Mouse (Mus musculus) hindbrain, postnatal 0 days (tissue): ENCODE data around the gene Pnp. TPM values are rescaled to one million over a fixed set of nuclear protein-coding genes. Genes with fewer than 3 reads are reported as not detected.
"Not testable (repeated sequence)": the region's sequence is repeated elsewhere in the genome, so short reads cannot be mapped to it uniquely, and the experiment has no call there.

ENCODE experiments used
- ATAC-seq: fragments of 200-750 bp; cut with Nextera tagmentation; 2 replicates; pipeline ENCODE4 v1.8.0; 2017; ENCODE audit warnings: mild to moderate bottlenecking, moderate TSS enrichment, moderate library complexity
- DNase-seq: peaks from one replicate; pipeline ENCODE4 v3.0.0-alpha.2; 2015; ENCODE audit warnings: low spot score
- H3K27ac ChIP-seq: fragments of 300-500 bp; sonication (generic); 2 replicates; pipeline ENCODE4 v1.5.1; 2014; ENCODE audit warnings: mild to moderate bottlenecking
- H3K27me3 ChIP-seq: fragments of 300-500 bp; sonication (generic); 2 replicates; pipeline ENCODE4 v1.6.1; 2014; ENCODE audit warnings: low read length, mixed read lengths; ENCODE audit not compliant: insufficient read depth
- H3K36me3 ChIP-seq: fragments of 300-500 bp; sonication (generic); 2 replicates; pipeline ENCODE4 v1.6.1; 2014; ENCODE audit warnings: low read length, mixed read lengths; ENCODE audit not compliant: insufficient read depth
- H3K4me1 ChIP-seq: fragments of 300-500 bp; sonication (generic); 2 replicates; pipeline ENCODE4 v1.6.1; 2014; ENCODE audit warnings: antibody characterized with exemption, low read length, mixed read lengths; ENCODE audit not compliant: insufficient read depth
- H3K4me2 ChIP-seq: fragments of 300-500 bp; sonication (generic); 2 replicates; pipeline ENCODE4 v1.6.1; 2014; ENCODE audit warnings: low read depth, mild to moderate bottlenecking, low read length, moderate library complexity, mixed read lengths
- H3K4me3 ChIP-seq: fragments of 300-500 bp; sonication (generic); 2 replicates; pipeline ENCODE4 v1.5.1; 2014; ENCODE audit warnings: low read length
- H3K9ac ChIP-seq: fragments of 300-500 bp; sonication (generic); replicated peaks from 2 replicates; pipeline ENCODE4 v1.6.1; 2014; ENCODE audit warnings: mild to moderate bottlenecking, low read length, moderate library complexity, mixed read lengths
- H3K9me3 ChIP-seq: fragments of 300-500 bp; sonication (generic); 2 replicates; pipeline ENCODE4 v1.6.1; 2016; ENCODE audit warnings: low read length, mixed read lengths
- CTCF ChIP-seq: IDR thresholded peaks from 2 replicates; pipeline ENCODE4 v1.5.1; 2016; ENCODE audit warnings: antibody characterized with exemption, control low read depth, low read depth
- WGBS: fragments of 180-500 bp; shearing (Covaris S2); extraction: QIAGEN DNeasy Blood & Tissue Kit; methylation state at CpG from one replicate; pipeline ENCODE4 v1.1.7; 2014; 5-methylcytosine and 5-hydroxymethylcytosine counted together
- polyA plus RNA-seq: library from polyadenylated mRNA; unstranded; fragments of >200 nt; fragmentation: Nextera tagmentation; extraction: Ambion mirVana; gene quantifications from 2 replicates; pipeline ENCODE4 v1.2.1, GENCODE M21; 2015
- total RNA-seq: library from RNA; depleted of rRNA; stranded (reverse); fragments of >200 nt; gene quantifications from 2 replicates; pipeline ENCODE4 v1.2.3, GENCODE M21; 2014

Gene Pnp
- total and polyA plus RNA-seq, 2 experiments from 2014 or later, result 16.7 to 17.5 TPM

- WGBS, result 65% methylated on average over 5 of the region's 5 CpGs
- H3K9ac ChIP-seq, result no peak overlapping the region
- ATAC-seq, result no peak
These were observed 44.1 kb downstream of the Pnp start for GRCm38 (mm10) chr14:50975001-50975400.

DNA sequence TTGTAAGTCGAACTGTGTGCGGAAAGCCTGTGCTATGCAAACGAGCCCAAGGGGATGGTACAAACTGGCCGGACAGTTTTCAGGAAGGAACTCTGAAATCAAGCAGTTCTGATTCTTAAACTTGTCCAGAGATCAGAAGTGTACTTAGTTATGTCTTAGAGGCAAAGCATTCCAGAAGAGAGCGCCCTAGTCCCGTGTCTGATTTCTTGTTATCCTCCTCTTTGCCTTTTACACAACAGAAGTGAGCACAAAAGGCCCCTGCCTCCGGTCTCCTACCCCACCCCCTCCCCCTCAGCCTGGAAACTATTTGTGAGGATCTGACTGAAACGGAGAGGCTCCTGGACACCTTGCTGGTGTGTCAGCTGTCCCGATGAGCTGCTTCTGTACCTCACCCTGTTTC, 45.8 kb downstream of the Pnp start:
- H3K4me2 ChIP-seq, result 0 out of 2 replicates have a peak overlapping the region, but pooled peaks have one; percentile 1
- 14% methylated on average over 9 of the region's 9 CpGs for WGBS

More at GRCm38 (mm10) chr14:50975001-50975400, 44.1 kb downstream of the Pnp start:
- Histone ChIP-seq H3K4me2 (no peak overlapping the region), H3K27ac (no peak overlapping the region), H3K27me3 (no peaks in the 10 kb centered on the region), H3K4me3 (no peak overlapping the region), H3K4me1 (no peaks in the 10 kb centered on the region), H3K9me3 (no peaks in the 10 kb centered on the region), H3K36me3 (no peaks in the 10 kb centered on the region)
- TF ChIP-seq CTCF, result no peak
- no peak for DNase-seq

DNA sequence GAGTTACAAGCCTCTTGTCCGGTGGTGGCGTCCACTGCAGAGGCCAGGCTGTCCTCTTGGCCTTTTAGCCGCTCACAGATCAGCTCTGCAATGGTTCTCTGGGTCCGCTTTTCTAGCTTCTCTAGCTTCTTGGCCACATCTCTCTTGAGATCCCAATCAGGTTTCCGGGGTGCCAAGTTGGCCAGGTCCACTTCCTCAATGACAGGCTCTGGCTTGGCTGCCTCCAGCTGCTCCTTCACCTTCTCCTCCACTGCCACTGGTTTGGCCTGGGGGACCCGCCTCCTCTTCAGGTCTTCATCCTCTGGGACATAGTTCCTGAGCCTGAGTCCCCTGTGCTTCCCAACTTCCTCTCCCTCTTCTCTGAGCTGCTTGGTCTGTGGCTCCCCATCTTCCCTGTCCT, 47.6 kb downstream of the Pnp start:
- not testable (repeated sequence) for H3K4me1 ChIP-seq, H3K9ac ChIP-seq, H3K27me3 ChIP-seq, H3K4me3 ChIP-seq, ATAC-seq, H3K36me3 ChIP-seq, H3K4me2 ChIP-seq, DNase-seq, H3K9me3 ChIP-seq, H3K27ac ChIP-seq
- WGBS, result 92% methylated on average over 6 of the region's 6 CpGs

More for the DNA sequence above, 45.8 kb downstream of the Pnp start:
- Histone ChIP-seq H3K9ac (no peak overlapping the region), H3K27ac (no peak overlapping the region), H3K27me3 (no peaks in the 10 kb centered on the region), H3K9me3 (no peaks in the 10 kb centered on the region), H3K36me3 (no peaks in the 10 kb centered on the region), H3K4me1 (no peaks in the 10 kb centered on the region), H3K4me3 (no peak overlapping the region)
- 0 out of 2 replicates have a peak, but pooled peaks have one; percentile 19 for TF ChIP-seq CTCF
- ATAC-seq, result peak; percentile 49; the same call in 1 of the 2 replicates
- peak; percentile 18 for DNase-seq

DNA sequence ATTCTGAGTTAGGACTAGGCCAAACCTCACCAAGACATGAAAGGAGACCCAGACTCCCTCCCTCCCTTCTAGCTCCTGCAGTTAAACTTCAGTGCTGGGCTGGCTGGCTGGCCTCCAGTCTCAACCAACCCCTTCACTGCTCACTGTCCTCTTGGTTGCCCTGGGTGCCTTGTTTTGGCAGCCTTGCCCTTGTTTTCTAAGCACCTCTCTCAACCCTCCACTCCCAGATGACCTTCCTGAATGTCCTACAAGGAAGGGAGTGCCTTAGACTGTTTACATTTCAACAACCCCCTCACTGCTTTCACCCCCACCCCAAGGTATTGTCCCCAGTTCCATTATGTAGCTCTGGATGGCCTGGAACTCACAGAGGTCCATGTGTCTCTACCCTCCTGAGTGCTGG, 48.7 kb downstream of the Pnp start:
- ATAC-seq, result no peak
- Histone ChIP-seq H3K4me3 (no peak overlapping the region), H3K27me3 (no peaks in the 10 kb centered on the region), H3K27ac (no peak overlapping the region), H3K4me1 (no peaks in the 10 kb centered on the region), H3K9me3 (no peaks in the 10 kb centered on the region), H3K36me3 (no peaks in the 10 kb centered on the region), H3K9ac (no peak overlapping the region), H3K4me2 (no peak overlapping the region)
- no peak for DNase-seq
- TF ChIP-seq CTCF, result no peak

- Histone ChIP-seq H3K9ac (no peak overlapping the region), H3K4me1 (no peaks in the 10 kb centered on the region), H3K9me3 (no peaks in the 10 kb centered on the region), H3K27me3 (no peaks in the 10 kb centered on the region), H3K4me3 (no peak overlapping the region), H3K4me2 (no peak overlapping the region), H3K27ac (no peak overlapping the region), H3K36me3 (no peaks in the 10 kb centered on the region)
- TF ChIP-seq CTCF, result no peak
- DNase-seq, result no peak
- 31% methylated on average over 2 of the region's 2 CpGs for WGBS
- no peak for ATAC-seq
These were observed 50.3 kb downstream of the Pnp start for GRCm38 (mm10) chr14:50981207-50981606.

GRCm38 (mm10) chr14:50981837-50982236, 51.0 kb downstream of the Pnp start:
- no peak overlapping the region for H3K27ac ChIP-seq
- no peak overlapping the region for H3K4me2 ChIP-seq
- DNase-seq (no peak), ATAC-seq (no peak)
- no peaks in the 10 kb centered on the region for H3K27me3 ChIP-seq
- no peaks in the 10 kb centered on the region for H3K4me1 ChIP-seq
- H3K9ac ChIP-seq, result no peak overlapping the region
- no peaks in the 10 kb centered on the region for H3K9me3 ChIP-seq
- 88% methylated on average over 5 of the region's 5 CpGs for WGBS
- H3K36me3 ChIP-seq, result no peaks in the 10 kb centered on the region
- no peak overlapping the region for H3K4me3 ChIP-seq
- no peak for TF ChIP-seq CTCF

GRCm38 (mm10) chr14:50987668-50988067, 56.8 kb downstream of the Pnp start:
- WGBS, result 100% methylated on average over 2 of the region's 2 CpGs
- ATAC-seq, result no peak

More at GRCm38 (mm10) chr14:50987668-50988067, 56.8 kb downstream of the Pnp start:
- DNase-seq, result no peak
- TF ChIP-seq CTCF, result no peak
- Histone ChIP-seq H3K27ac (no peak overlapping the region), H3K36me3 (no peaks in the 10 kb centered on the region), H3K9me3 (no peaks in the 10 kb centered on the region), H3K4me3 (no peak overlapping the region), H3K4me1 (no peaks in the 10 kb centered on the region), H3K27me3 (no peaks in the 10 kb centered on the region), H3K4me2 (no peak overlapping the region), H3K9ac (no peak overlapping the region)
